Mouse (Mus musculus) midbrain, embryonic 15.5 days (tissue): ENCODE data around the gene Ypel1. TPM values are rescaled to one million over a fixed set of nuclear protein-coding genes. Genes with fewer than 3 reads are reported as not detected.
A peak's percentile ranks its signal among the peaks of the same experiment; 100 is the strongest.

Experiments
- ATAC-seq: fragments of 200-750 bp; cut with Nextera tagmentation; replicated peaks from 2 replicates; pipeline ENCODE4 v1.8.0; 2017; ENCODE audit warnings: moderate TSS enrichment
- H3K27ac ChIP-seq: fragments of 300-500 bp; sonication (generic); 2 replicates; pipeline ENCODE4 v1.5.1; 2015; ENCODE audit warnings: mild to moderate bottlenecking, inconsistent platforms
- H3K27me3 ChIP-seq: fragments of 300-500 bp; sonication (generic); replicated peaks from 2 replicates; pipeline ENCODE4 v1.6.1; 2015; ENCODE audit warnings: inconsistent platforms
- H3K36me3 ChIP-seq: fragments of 300-500 bp; sonication (generic); replicated peaks from 2 replicates; pipeline ENCODE4 v1.6.1; 2015; ENCODE audit warnings: inconsistent platforms
- H3K4me1 ChIP-seq: fragments of 300-500 bp; sonication (generic); 2 replicates; pipeline ENCODE4 v1.6.1; 2015; ENCODE audit warnings: inconsistent platforms
- H3K4me2 ChIP-seq: fragments of 300-500 bp; sonication (generic); 2 replicates; pipeline ENCODE4 v1.6.1; 2015; ENCODE audit warnings: inconsistent platforms, mild to moderate bottlenecking, moderate library complexity
- H3K4me3 ChIP-seq: fragments of 300-500 bp; sonication (generic); 2 replicates; pipeline ENCODE4 v1.5.1; 2015; ENCODE audit warnings: mild to moderate bottlenecking, inconsistent platforms
- H3K9ac ChIP-seq: fragments of 300-500 bp; sonication (generic); 2 replicates; pipeline ENCODE4 v1.6.1; 2015; ENCODE audit warnings: mild to moderate bottlenecking, inconsistent platforms
- H3K9me3 ChIP-seq: fragments of 300-500 bp; sonication (generic); 2 replicates; pipeline ENCODE4 v1.6.1; 2016; ENCODE audit warnings: inconsistent platforms
- WGBS: fragments of 180-500 bp; shearing (Covaris S2); methylation state at CpG from one replicate; pipeline ENCODE4 v1.1.7; 2015; ENCODE audit warnings: mixed read lengths; 5-methylcytosine and 5-hydroxymethylcytosine counted together
- microRNA counts: library from miRNA; unstranded; fragments of <30 nt; microRNA quantifications from one replicate; lab custom pipeline; 2016
- microRNA-seq: library from miRNA; unstranded; fragments of <30 nt; microRNA quantifications from one replicate; pipeline ENCODE4, GENCODE M21; 2016
- polyA plus RNA-seq: library from polyadenylated mRNA; unstranded; fragments of >200 nt; fragmentation: Nextera tagmentation; extraction: Ambion mirVana; gene quantifications from 2 replicates; pipeline ENCODE4 v1.2.1, GENCODE M21; 2015

Gene Ypel1
- polyA plus RNA-seq, 1 experiment from 2014 or later, result 172 TPM

GRCm38 (mm10) chr16:17132906-17133200 lies 63.4 kb downstream of the Ypel1 start:
- no peaks in the 10 kb centered on the region for H3K9me3 ChIP-seq
- peak overlapping the region; percentile 77 for H3K4me3 ChIP-seq
- H3K9ac ChIP-seq, result peak overlapping the region; percentile 41; the same call in 1 of the 2 replicates
- H3K36me3 ChIP-seq, result no peaks in the 10 kb centered on the region
- no peak overlapping the region for H3K27ac ChIP-seq
- WGBS, result 27% methylated on average over 7 of the region's 7 CpGs
- H3K27me3 ChIP-seq, result 0 out of 2 replicates have a peak, but pooled peaks cover 3% of the 10 kb centered on the region
- peak; percentile 34; the same call in 1 of the 2 replicates for ATAC-seq
- peaks cover 18% of the 10 kb centered on the region for H3K4me1 ChIP-seq
- H3K4me2 ChIP-seq, result peak overlapping the region; percentile 88

MicroRNA genes within 50 kb of the gene (microRNA counts, 519-probe panel; counts per million panel counts)
- microRNA mmu-miR-130b (lab: Ali Mortazavi, UCI) (3,686 counts per million, percentile 84 among the panel's probes with 10 or more counts), microRNA mmu-miR-301b (lab: Ali Mortazavi, UCI) (2,981 counts per million, percentile 67 among the panel's probes with 10 or more counts)

Small RNAs within 50 kb of the gene (microRNA-seq; reads per million reads assigned to microRNA genes)
- gene Mir130b (6,299 reads per million, percentile 93 among the genes with 10 or more reads in this experiment), gene Mir301b (159 reads per million, percentile 59 among the genes with 10 or more reads in this experiment)

Other genes with a start within 250 kb of the Ypel1 start
- 21.4 and 21.7 TPM in 2 replicates for gene Spag6l, start 240.2 kb upstream of the Ypel1 start, polyA plus RNA-seq
- 0.20 TPM in 1 of 2 replicates, not detected in the other for gene Igll1, start 205.7 kb upstream of the Ypel1 start, polyA plus RNA-seq
- 78.7 and 82.8 TPM in 2 replicates for gene Top3b, start 199.0 kb upstream of the Ypel1 start, polyA plus RNA-seq
- 1.1 TPM in 2 replicates for gene Vpreb1, start 198.9 kb upstream of the Ypel1 start, polyA plus RNA-seq
- gene Ppm1f, start 173.2 kb upstream of the Ypel1 start, polyA plus RNA-seq, result 29.6 and 30.7 TPM in 2 replicates
- gene Mapk1, start 86.3 kb upstream of the Ypel1 start, polyA plus RNA-seq, result 180 and 182 TPM in 2 replicates
- 146 and 156 TPM in 2 replicates for gene Ppil2, start 41.6 kb downstream of the Ypel1 start, polyA plus RNA-seq
- gene 2610318N02Rik, start 55.5 kb downstream of the Ypel1 start, polyA plus RNA-seq, result 15.2 and 15.6 TPM in 2 replicates
- gene Sdf2l1, start 62.7 kb downstream of the Ypel1 start, polyA plus RNA-seq, result 29.8 and 32.7 TPM in 2 replicates
- 37.3 and 43.7 TPM in 2 replicates for gene Ydjc, start 74.9 kb downstream of the Ypel1 start, polyA plus RNA-seq
- gene Ccdc116, start 77.5 kb downstream of the Ypel1 start, polyA plus RNA-seq, result 2.9 and 3.7 TPM in 2 replicates
- 262 and 275 TPM in 2 replicates for gene Ube2l3, start 133.0 kb downstream of the Ypel1 start, polyA plus RNA-seq
- 2.6 and 3.3 TPM in 2 replicates for gene Rimbp3, start 138.9 kb downstream of the Ypel1 start, polyA plus RNA-seq
- gene Hic2, start 163.9 kb downstream of the Ypel1 start, polyA plus RNA-seq, result 11.1 and 11.6 TPM in 2 replicates
- gene Tmem191c, start 206.4 kb downstream of the Ypel1 start, polyA plus RNA-seq, result 63.2 and 67.6 TPM in 2 replicates